Mouse (Mus musculus) spleen, postnatal 4 days (tissue): ENCODE results near the gene Ackr2.

ENCODE experiments used
- DNase-seq, 2 experiments: peaks; one replicate each; pipeline ENCODE4 v3.0.0; 2022; ENCODE audit warnings: low spot score in 2 of 2

The Ackr2 gene

GRCm38 (mm10) chr9:121915056-121915455, 16.9 kb downstream of the Ackr2 start:
- DNase-seq = no peak

- no peak for DNase-seq
These were observed 17.9 kb downstream of the Ackr2 start, which contains the start of gene Cyp8b1 for GRCm38 (mm10) chr9:121916102-121916501. Cyp8b1 (minus strand) TSS chr9:121916305.

GRCm38 (mm10) chr9:121919027-121919501, 20.9 kb downstream of the Ackr2 start:
- DNase-seq = no peak

- peak in 1 of 2 experiments; percentile 9 for DNase-seq
These were observed 25.3 kb downstream of the Ackr2 start for GRCm38 (mm10) chr9:121923443-121923842.

- DNase-seq = no peak
These were observed 25.8 kb downstream of the Ackr2 start for GRCm38 (mm10) chr9:121923906-121924305.

GRCm38 (mm10) chr9:121924901-121925560, 26.9 kb downstream of the Ackr2 start:
- peak in 1 of 2 experiments; percentile 8 for DNase-seq

GRCm38 (mm10) chr9:121925959-121926358, 27.8 kb downstream of the Ackr2 start:
- peak in 1 of 2 experiments; percentile 9 for DNase-seq

- peak in 1 of 2 experiments; percentile 10 for DNase-seq
These were observed 28.7 kb downstream of the Ackr2 start for GRCm38 (mm10) chr9:121926634-121927405.

GRCm38 (mm10) chr9:121927721-121928120, 29.6 kb downstream of the Ackr2 start:
- peak in 1 of 2 experiments; percentile 9 for DNase-seq

- DNase-seq = peak; percentile 71 to 86
These were observed 30.3 kb downstream of the Ackr2 start for GRCm38 (mm10) chr9:121928498-121928897.

GRCm38 (mm10) chr9:121934856-121935255, 36.7 kb downstream of the Ackr2 start:
- no peak for DNase-seq

GRCm38 (mm10) chr9:121936952-121937351, 38.8 kb downstream of the Ackr2 start:
- DNase-seq = no peak

GRCm38 (mm10) chr9:121937451-121937864, 39.3 kb downstream of the Ackr2 start:
- DNase-seq = no peak

GRCm38 (mm10) chr9:121937944-121938355, 39.8 kb downstream of the Ackr2 start:
- DNase-seq = no peak

- DNase-seq = peak in 1 of 2 experiments; percentile 34
These were observed 44.9 kb downstream of the Ackr2 start for GRCm38 (mm10) chr9:121943005-121943404.

- no peak for DNase-seq
These were observed 45.5 kb downstream of the Ackr2 start for GRCm38 (mm10) chr9:121943628-121944027.

- no peak for DNase-seq
These were observed 49.6 kb downstream of the Ackr2 start for GRCm38 (mm10) chr9:121947784-121948183.

- no peak for DNase-seq
These were observed 50.3 kb downstream of the Ackr2 start for GRCm38 (mm10) chr9:121948431-121948830.

- peak in 1 of 2 experiments; percentile 43 for DNase-seq
These were observed 52.4 kb downstream of the Ackr2 start, which contains the start of gene Fam198a for GRCm38 (mm10) chr9:121950418-121951113. Fam198a (plus strand) TSS chr9:121950988.

GRCm38 (mm10) chr9:121951114-121951423, 52.9 kb downstream of the Ackr2 start:
- DNase-seq = no peak

- DNase-seq = no peak
These were observed 54.4 kb downstream of the Ackr2 start for GRCm38 (mm10) chr9:121952596-121952995.

- no peak for DNase-seq
These were observed 61.9 kb downstream of the Ackr2 start for GRCm38 (mm10) chr9:121959966-121960635.
